Mouse (Mus musculus) limb, embryonic 12.5 days (tissue): ENCODE results near the gene Nat9. TPM values are rescaled to one million over a fixed set of nuclear protein-coding genes. Genes with fewer than 3 reads are reported as not detected.

ENCODE experiments used
- ATAC-seq: fragments of 200-750 bp; cut with Nextera tagmentation; 2 replicates; pipeline ENCODE4 v1.8.0; 2017; ENCODE audit warnings: low read depth, moderate TSS enrichment; ENCODE audit not compliant: insufficient number of reproducible peaks, insufficient read depth, low FRiP score, low TSS enrichment
- H3K27ac ChIP-seq: fragments of 300-500 bp; sonication (generic); 2 replicates; pipeline ENCODE4 v1.5.1; 2016; ENCODE audit warnings: mild to moderate bottlenecking, moderate library complexity
- H3K27me3 ChIP-seq: fragments of 300-500 bp; sonication (generic); 2 replicates; pipeline ENCODE4 v1.6.1; 2016; ENCODE audit warnings: mild to moderate bottlenecking, moderate library complexity
- H3K36me3 ChIP-seq: fragments of 300-500 bp; sonication (generic); 2 replicates; pipeline ENCODE4 v1.6.1; 2016; ENCODE audit warnings: mild to moderate bottlenecking, moderate library complexity
- H3K4me1 ChIP-seq: fragments of 300-500 bp; sonication (generic); replicated peaks from 2 replicates; pipeline ENCODE4 v1.6.1; 2016
- H3K4me2 ChIP-seq: fragments of 300-500 bp; sonication (generic); 2 replicates; pipeline ENCODE4 v1.6.1; 2016; ENCODE audit warnings: mild to moderate bottlenecking, moderate library complexity
- H3K4me3 ChIP-seq: fragments of 300-500 bp; sonication (generic); replicated peaks from 2 replicates; pipeline ENCODE4 v1.5.1; 2016; ENCODE audit warnings: mild to moderate bottlenecking
- H3K9ac ChIP-seq: fragments of 300-500 bp; sonication (generic); replicated peaks from 2 replicates; pipeline ENCODE4 v1.6.1; 2016; ENCODE audit warnings: mild to moderate bottlenecking, moderate library complexity
- H3K9me3 ChIP-seq: fragments of 300-500 bp; sonication (generic); 2 replicates; pipeline ENCODE4 v1.6.1; 2016; ENCODE audit warnings: mild to moderate bottlenecking, moderate library complexity
- WGBS: fragments of 180-500 bp; shearing (Covaris S2); methylation state at CpG from one replicate; pipeline ENCODE4 v1.1.7; 2016; 5-methylcytosine and 5-hydroxymethylcytosine counted together
- polyA plus RNA-seq: library from polyadenylated mRNA; unstranded; fragments of >200 nt; fragmentation: Nextera tagmentation; extraction: Ambion mirVana; gene quantifications from 2 replicates; pipeline ENCODE4 v1.2.1, GENCODE M21; 2016

Gene Nat9
- polyA plus RNA-seq, 1 experiment from 2014 or later, result 23.6 TPM

DNA sequence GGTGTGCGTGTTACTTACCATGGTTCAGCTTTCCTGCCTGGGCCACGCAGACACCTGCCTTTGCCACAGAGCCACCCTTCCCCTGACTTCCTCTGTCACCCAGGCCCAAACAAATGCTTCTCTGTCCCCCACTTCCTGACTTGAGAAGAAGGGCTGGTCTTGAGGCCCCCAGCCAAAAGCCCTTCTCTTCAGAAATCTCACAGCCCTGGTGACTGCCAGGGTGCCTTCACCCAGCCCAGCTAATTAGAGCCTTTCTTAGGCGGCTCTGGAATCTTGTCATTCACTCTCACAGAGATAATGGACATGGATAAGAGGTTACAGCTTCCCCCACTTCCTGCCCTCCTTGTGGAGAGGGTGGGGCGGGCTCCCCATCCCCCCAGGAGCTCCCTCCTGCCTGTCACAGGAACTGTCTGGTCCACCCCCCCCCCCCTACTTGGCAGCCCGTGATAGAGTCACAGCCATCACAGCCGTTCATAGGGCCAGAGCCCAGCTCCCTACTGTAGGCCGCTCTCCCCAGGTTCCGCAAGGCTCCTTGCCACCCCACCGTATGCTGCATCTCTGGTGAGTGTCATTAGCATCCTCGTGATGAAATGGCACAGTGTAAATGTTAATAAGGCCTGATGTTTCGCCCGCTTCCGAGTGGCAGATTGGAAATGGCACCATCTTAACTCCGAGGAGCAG, 39.3 kb upstream of the Nat9 start:
- peaks cover 48% of the 10 kb centered on the region for H3K4me1 ChIP-seq
- no peak overlapping the region for H3K27ac ChIP-seq
- H3K36me3 ChIP-seq, result no peaks in the 10 kb centered on the region
- H3K9ac ChIP-seq, result 0 out of 2 replicates have a peak overlapping the region, but pooled peaks have one; percentile 9
- peaks cover 63% of the 10 kb centered on the region for H3K27me3 ChIP-seq
- no peaks in the 10 kb centered on the region for H3K9me3 ChIP-seq
- no peak for ATAC-seq
- no peak overlapping the region for H3K4me3 ChIP-seq
- WGBS, result 34% methylated on average over 14 of the region's 14 CpGs
- H3K4me2 ChIP-seq, result no peak overlapping the region

DNA sequence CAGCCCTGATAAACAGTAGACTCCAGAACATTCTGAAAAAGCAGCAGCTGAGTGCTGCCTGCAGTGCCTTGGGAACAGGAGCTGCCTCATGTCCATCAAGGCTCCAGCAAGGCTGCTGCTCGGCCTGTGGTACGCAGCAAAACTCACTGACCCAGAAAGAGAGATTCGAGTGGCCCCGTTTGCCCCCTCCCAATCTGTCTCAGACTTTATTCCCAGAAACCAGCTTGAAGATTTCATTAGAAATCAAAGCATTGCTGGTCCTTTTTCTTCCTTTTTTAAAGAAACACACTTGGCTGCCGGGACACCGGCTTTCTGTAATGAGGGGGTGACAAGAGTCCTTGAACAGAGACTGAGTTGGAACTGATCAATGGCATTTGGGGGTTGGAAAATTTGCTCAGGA, 37.6 kb upstream of the Nat9 start:
- Histone ChIP-seq H3K4me3 (no peak overlapping the region), H3K36me3 (no peaks in the 10 kb centered on the region), H3K9ac (no peak overlapping the region), H3K4me2 (no peak overlapping the region), H3K27me3 (peaks cover 54% of the 10 kb centered on the region), H3K4me1 (peaks cover 45% of the 10 kb centered on the region), H3K9me3 (no peaks in the 10 kb centered on the region), H3K27ac (no peak overlapping the region)
- ATAC-seq, result no peak
- 85% methylated on average over 6 of the region's 6 CpGs for WGBS

DNA sequence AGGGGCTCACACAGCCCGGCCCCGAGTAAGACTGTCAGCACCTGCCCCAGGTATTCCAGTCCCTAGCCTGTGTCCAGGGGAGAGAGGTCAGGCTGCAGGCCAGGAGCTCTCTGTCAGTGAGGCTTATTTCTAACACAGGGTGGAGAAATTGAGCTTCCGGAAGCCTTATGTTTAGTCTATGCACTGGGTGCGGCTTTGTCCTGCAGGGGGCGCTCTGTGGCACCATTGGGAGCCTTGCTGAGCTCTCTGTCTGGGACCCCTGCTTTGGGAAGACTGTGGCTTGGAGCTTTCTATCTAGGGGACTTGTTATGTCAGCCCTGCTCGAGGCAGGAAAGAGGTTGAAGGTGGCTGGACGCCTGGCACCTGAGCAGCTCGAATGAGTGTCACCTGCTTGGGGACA, 37.2 kb upstream of the Nat9 start:
- no peak overlapping the region for H3K4me2 ChIP-seq
- no peak for ATAC-seq
- no peaks in the 10 kb centered on the region for H3K36me3 ChIP-seq
- no peak overlapping the region for H3K27ac ChIP-seq
- WGBS, result 50% methylated on average over 8 of the region's 8 CpGs
- no peak overlapping the region for H3K9ac ChIP-seq
- no peak overlapping the region for H3K4me3 ChIP-seq
- H3K27me3 ChIP-seq, result peaks cover 49% of the 10 kb centered on the region
- H3K4me1 ChIP-seq, result peaks cover 45% of the 10 kb centered on the region
- no peaks in the 10 kb centered on the region for H3K9me3 ChIP-seq

DNA sequence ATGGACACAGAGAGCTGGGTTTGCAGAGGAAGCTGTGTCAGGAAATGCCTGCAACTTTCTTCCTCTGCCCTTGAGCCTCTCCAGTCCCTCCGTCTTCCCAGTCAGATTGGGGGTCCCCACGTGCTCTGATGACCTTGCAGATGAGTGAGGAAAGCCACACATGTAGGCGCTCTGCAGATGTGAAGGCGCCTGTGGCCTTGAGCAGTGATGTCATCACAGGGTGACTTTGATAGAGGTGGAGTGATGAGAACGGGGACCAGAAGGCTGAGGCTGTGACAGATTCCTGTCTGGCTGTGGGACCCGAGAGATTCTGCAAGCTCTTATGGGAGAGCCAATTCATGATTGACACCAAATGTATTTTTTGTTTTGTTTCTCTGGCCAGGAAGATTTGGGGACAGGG, 36.2 kb upstream of the Nat9 start:
- no peak overlapping the region for H3K9ac ChIP-seq
- WGBS, result 55% methylated on average over 6 of the region's 6 CpGs
- no peak overlapping the region for H3K4me2 ChIP-seq
- H3K4me3 ChIP-seq, result no peak overlapping the region
- peaks cover 45% of the 10 kb centered on the region for H3K27me3 ChIP-seq
- no peaks in the 10 kb centered on the region for H3K9me3 ChIP-seq
- no peaks in the 10 kb centered on the region for H3K36me3 ChIP-seq
- ATAC-seq, result no peak
- no peak overlapping the region for H3K27ac ChIP-seq
- H3K4me1 ChIP-seq, result peaks cover 45% of the 10 kb centered on the region

DNA sequence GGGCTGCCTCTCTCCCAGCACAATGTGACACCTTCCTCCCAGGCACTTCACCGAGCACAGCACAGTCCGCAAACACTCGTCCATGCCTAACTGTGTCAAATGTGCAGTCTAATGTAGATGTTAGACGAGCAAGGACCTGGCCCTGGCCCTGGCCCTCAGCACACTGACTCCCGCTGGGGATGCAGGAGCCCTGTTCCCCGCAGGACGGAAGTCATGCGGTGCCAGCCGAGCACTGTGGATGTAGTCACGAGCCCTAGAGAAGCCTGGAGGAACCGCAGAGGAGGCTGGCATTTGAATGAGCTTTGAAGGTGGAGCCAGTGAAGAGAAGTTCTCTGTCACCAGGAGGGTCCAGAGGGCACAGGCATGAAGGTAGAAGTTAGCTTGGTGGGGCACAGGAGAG, 35.8 kb upstream of the Nat9 start:
- Histone ChIP-seq H3K9me3 (no peaks in the 10 kb centered on the region), H3K9ac (no peak overlapping the region), H3K4me2 (no peak overlapping the region), H3K36me3 (no peaks in the 10 kb centered on the region), H3K4me3 (no peak overlapping the region), H3K27ac (no peak overlapping the region), H3K27me3 (peaks cover 42% of the 10 kb centered on the region), H3K4me1 (peaks cover 45% of the 10 kb centered on the region)
- WGBS, result 57% methylated on average over 11 of the region's 11 CpGs
- no peak for ATAC-seq

DNA sequence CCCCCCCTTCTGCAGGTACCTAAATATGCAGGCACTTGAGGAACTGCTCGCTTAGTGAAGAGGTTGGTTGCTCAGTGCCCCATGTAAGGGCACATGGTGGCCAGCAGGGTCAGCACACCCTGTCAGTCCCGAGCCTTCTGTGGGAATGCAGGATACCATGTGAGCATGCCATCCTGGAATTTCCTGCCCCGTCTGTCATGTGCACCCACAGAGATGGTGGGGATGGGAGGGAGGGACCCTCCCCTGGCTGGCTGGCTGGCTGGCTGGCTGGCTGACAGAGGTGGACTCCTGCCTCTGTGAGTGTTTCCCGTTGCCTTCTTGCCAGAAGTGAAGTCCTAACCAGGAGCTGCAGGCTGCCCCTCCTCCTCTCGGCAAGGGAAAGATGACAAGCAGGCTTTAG, 34.9 kb upstream of the Nat9 start:
- peak; percentile 12; the same call in 1 of the 2 replicates for ATAC-seq
- Histone ChIP-seq H3K4me2 (no peak overlapping the region), H3K4me1 (peaks cover 53% of the 10 kb centered on the region), H3K27me3 (peaks cover 34% of the 10 kb centered on the region), H3K27ac (no peak overlapping the region), H3K9me3 (no peaks in the 10 kb centered on the region), H3K36me3 (no peaks in the 10 kb centered on the region), H3K9ac (no peak overlapping the region), H3K4me3 (no peak overlapping the region)
- 15% methylated on average over 5 of the region's 5 CpGs for WGBS

DNA sequence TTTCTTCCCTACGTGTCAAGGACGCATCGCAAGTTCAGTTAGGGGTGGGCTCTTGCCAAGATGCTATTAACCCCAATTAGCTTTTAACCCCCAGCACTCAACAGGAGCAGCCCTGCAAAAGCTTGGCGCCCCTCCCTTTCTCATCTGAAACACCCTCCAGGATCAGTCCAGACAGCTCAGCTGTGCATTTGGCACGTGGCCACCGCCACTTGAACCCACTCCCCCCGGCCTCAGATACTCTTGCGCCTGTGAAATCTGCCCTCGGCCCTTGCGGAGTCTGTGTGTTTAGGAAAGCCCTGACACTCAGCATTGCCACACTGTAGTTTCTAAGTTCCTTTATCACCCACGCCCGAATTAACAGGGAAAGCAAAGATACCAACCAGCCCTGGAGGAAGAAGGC, 34.4 kb upstream of the Nat9 start:
- H3K4me2 ChIP-seq, result no peak overlapping the region
- 0 out of 2 replicates have a peak, but pooled peaks have one; percentile 32 for ATAC-seq
- H3K9me3 ChIP-seq, result no peaks in the 10 kb centered on the region
- H3K36me3 ChIP-seq, result no peaks in the 10 kb centered on the region
- peaks cover 49% of the 10 kb centered on the region for H3K4me1 ChIP-seq
- H3K27me3 ChIP-seq, result peaks cover 31% of the 10 kb centered on the region
- H3K4me3 ChIP-seq, result no peak overlapping the region
- no peak overlapping the region for H3K9ac ChIP-seq
- WGBS, result 28% methylated on average over 12 of the region's 12 CpGs
- no peak overlapping the region for H3K27ac ChIP-seq

DNA sequence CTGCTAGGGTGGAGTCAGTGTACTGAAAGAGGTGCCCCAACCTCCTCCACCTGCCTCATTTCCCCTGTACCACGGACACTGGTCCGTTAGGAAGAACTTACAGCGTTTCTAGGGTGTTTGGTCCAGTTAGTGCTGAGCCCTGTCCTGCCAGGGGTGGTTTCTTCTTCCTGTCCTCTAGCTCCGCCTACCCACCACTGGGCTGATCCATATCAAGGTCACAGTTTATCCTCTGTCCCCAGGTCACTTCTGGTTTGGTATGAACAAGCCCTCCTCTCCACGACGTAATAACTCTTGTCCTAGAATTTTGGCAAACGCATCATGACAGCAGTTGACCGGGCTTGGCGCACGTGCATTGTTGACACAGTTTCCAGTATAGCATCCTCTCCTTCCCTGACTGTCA, 32.0 kb upstream of the Nat9 start:
- H3K4me1 ChIP-seq, result peaks cover 37% of the 10 kb centered on the region

DNA sequence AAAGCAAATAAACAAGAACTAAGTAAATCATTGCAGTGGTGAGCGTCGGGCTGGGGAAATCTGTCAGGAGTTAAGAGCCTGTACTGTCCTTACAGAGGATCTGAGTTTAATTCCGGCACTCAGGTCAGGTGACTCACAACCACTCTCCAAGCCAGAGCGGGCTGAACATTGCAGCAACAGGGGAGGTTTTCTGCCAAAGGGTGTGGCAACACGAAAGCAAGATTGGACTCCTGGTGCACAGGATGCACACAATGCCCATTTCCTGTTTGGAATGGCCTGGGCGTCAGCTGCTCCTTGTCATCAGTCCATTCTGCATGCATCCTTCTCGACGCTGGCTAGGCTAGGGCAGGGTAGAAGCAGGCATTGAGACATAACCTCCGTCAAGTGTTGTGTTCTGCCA, 31.6 kb upstream of the Nat9 start:
- ATAC-seq, result no peak
- Histone ChIP-seq H3K4me2 (no peak overlapping the region), H3K4me1 (peaks cover 37% of the 10 kb centered on the region), H3K9ac (no peak overlapping the region), H3K9me3 (no peaks in the 10 kb centered on the region), H3K27ac (no peak overlapping the region), H3K27me3 (peaks cover 21% of the 10 kb centered on the region), H3K4me3 (no peak overlapping the region), H3K36me3 (no peaks in the 10 kb centered on the region; the same call in 1 of the 2 replicates)
- 57% methylated on average over 9 of the region's 9 CpGs for WGBS

More for the DNA sequence above, 32.0 kb upstream of the Nat9 start:
- WGBS, result 84% methylated on average over 10 of the region's 10 CpGs
- Histone ChIP-seq H3K4me3 (no peak overlapping the region), H3K9ac (no peak overlapping the region), H3K9me3 (no peaks in the 10 kb centered on the region), H3K27me3 (peaks cover 21% of the 10 kb centered on the region), H3K36me3 (no peaks in the 10 kb centered on the region; the same call in 1 of the 2 replicates), H3K27ac (no peak overlapping the region), H3K4me2 (no peak overlapping the region)
- ATAC-seq, result no peak

DNA sequence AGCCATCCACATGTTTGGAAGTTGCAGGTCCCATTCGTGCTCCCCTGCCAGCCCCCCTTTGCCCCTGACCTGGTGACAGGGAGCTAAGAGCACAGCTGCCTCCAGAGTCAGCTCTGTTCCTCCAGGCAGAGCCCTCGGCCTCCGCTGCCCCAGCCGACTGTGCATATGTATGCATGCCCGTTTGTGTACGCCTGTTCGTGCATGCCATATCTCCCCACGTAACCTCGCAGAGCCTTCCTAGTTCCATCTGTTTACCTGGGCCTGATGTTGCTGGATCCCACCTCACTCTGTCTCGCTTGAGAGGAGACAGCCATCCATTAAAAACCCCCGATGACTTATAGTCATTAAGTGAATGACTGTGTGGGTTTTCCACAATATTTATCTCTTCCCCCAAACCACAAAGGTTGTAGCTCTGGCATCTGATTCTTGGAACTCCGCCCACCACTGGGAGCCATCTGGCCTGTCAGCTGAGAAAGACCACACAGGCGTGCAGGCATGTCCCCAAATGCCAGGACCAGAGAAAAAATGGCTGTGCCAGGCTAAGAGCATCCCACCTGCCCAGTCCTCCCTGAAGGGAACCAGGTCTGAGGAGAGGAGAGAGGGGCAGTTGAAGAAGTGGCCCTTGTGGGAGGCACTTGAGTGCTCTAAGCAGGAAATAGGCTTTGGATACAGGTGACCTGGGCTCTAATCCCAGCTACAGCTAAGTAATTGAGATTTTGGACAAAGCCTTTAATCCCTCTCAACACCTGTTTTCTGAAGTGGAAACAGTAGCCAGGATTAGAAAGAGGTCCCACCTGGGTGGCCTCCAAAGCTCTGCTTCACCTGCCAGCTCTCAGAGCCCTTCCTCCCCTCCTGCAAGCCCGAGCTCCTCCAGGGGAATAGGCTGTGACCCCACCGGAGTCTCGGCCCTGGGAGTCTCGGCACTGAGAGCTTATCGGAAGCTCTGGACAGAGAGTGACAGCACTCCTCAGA, 30.1 kb upstream of the Nat9 start:
- no peak for ATAC-seq
- H3K4me1 ChIP-seq, result peaks cover 26% of the 10 kb centered on the region

DNA sequence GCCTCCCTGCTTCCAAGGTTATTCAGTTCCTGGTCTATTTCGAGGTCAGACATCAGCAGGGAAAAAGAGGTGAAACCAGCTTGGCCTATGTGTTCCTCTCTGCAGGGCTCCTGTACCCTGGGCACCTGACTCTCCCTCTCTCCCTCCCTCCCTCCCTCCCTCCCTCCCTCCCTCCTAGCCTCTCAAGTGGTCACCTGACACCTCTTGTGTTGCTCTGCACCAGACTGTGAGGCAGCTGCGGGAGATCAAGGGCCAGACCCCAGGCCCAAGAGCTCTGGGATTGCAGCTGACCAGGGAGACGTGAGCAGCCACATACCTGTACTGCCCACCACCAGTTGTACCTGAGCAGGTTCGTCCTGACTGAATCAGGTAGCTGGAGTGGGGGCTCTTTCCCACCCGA, 27.5 kb upstream of the Nat9 start:
- H3K4me3 ChIP-seq, result no peak overlapping the region
- H3K4me2 ChIP-seq, result no peak overlapping the region
- peaks cover 27% of the 10 kb centered on the region for H3K4me1 ChIP-seq
- H3K9ac ChIP-seq, result no peak overlapping the region
- H3K9me3 ChIP-seq, result no peaks in the 10 kb centered on the region
- 20% methylated on average over 5 of the region's 5 CpGs for WGBS
- H3K27ac ChIP-seq, result no peak overlapping the region
- H3K27me3 ChIP-seq, result no peaks in the 10 kb centered on the region; the same call in 1 of the 2 replicates
- H3K36me3 ChIP-seq, result peaks cover 3% of the 10 kb centered on the region; the same call in 1 of the 2 replicates
- ATAC-seq, result no peak

More for the DNA sequence above, 30.1 kb upstream of the Nat9 start:
- H3K36me3 ChIP-seq, result no peaks in the 10 kb centered on the region; the same call in 1 of the 2 replicates
- H3K4me2 ChIP-seq, result no peak overlapping the region
- H3K9me3 ChIP-seq, result no peaks in the 10 kb centered on the region
- no peak overlapping the region for H3K9ac ChIP-seq
- no peak overlapping the region for H3K4me3 ChIP-seq
- peaks cover 11% of the 10 kb centered on the region for H3K27me3 ChIP-seq
- 58% methylated on average over 18 of the region's 18 CpGs for WGBS
- no peak overlapping the region for H3K27ac ChIP-seq
